Mouse (Mus musculus): Measurements from ENCODE around the gene Ccdc88a.

Ccdc88a gene

GRCm38 (mm10) chr11:29373396-29374273, at the start of gene Ccdc88a:
Gene Ccdc88a, plus strand, starts transcription at chr11:29373658.
- in situ Hi-C loops (cut with MboI, MseI): no loop called here

- in situ Hi-C loops (cut with MboI, MseI): no loop called here
These were observed 38.0 kb upstream of the Ccdc88a start for GRCm38 (mm10) chr11:29335505-29335904.

GRCm38 (mm10) chr11:29341259-29341658, 32.2 kb upstream of the Ccdc88a start:
- in situ Hi-C loops (cut with MboI, MseI): no loop called here

GRCm38 (mm10) chr11:29344891-29345657, 28.4 kb upstream of the Ccdc88a start:
- in situ Hi-C loops (cut with MboI, MseI): no loop called here

GRCm38 (mm10) chr11:29345673-29346286, 27.7 kb upstream of the Ccdc88a start:
- in situ Hi-C loops (cut with MboI, MseI): no loop called here

- in situ Hi-C loops (cut with MboI, MseI): no loop called here
These were observed 22.6 kb upstream of the Ccdc88a start for GRCm38 (mm10) chr11:29350891-29351290.

- in situ Hi-C loops (cut with MboI, MseI): no loop called here
These were observed 21.2 kb upstream of the Ccdc88a start for GRCm38 (mm10) chr11:29352214-29352613.

- in situ Hi-C loops (cut with MboI, MseI): no loop called here
These were observed 5.3 kb upstream of the Ccdc88a start for GRCm38 (mm10) chr11:29368161-29368560.

- in situ Hi-C loops (cut with MboI, MseI): no loop called here
These were observed 435 bp upstream of the Ccdc88a start for GRCm38 (mm10) chr11:29373050-29373395.

- in situ Hi-C loops (cut with MboI, MseI): no loop called here
These were observed 807 bp downstream of the Ccdc88a start for GRCm38 (mm10) chr11:29374274-29374656.

GRCm38 (mm10) chr11:29376635-29377034, 3.2 kb downstream of the Ccdc88a start:
- in situ Hi-C loops (cut with MboI, MseI): no loop called here

GRCm38 (mm10) chr11:29378751-29379150, 5.3 kb downstream of the Ccdc88a start:
- in situ Hi-C loops (cut with MboI, MseI): no loop called here

- in situ Hi-C loops (cut with MboI, MseI): no loop called here
These were observed 10.0 kb downstream of the Ccdc88a start for GRCm38 (mm10) chr11:29383493-29383892.

GRCm38 (mm10) chr11:29384001-29384400, 10.5 kb downstream of the Ccdc88a start:
- in situ Hi-C loops (cut with MboI, MseI): no loop called here

- in situ Hi-C loops (cut with MboI, MseI): no loop called here
These were observed 11.2 kb downstream of the Ccdc88a start for GRCm38 (mm10) chr11:29384617-29385016.

- in situ Hi-C loops (cut with MboI, MseI): no loop called here
These were observed 16.5 kb downstream of the Ccdc88a start for GRCm38 (mm10) chr11:29389913-29390312.

GRCm38 (mm10) chr11:29395135-29395746, 21.8 kb downstream of the Ccdc88a start:
- in situ Hi-C loops (cut with MboI, MseI): no loop called here

- in situ Hi-C loops (cut with MboI, MseI): no loop called here
These were observed 26.9 kb downstream of the Ccdc88a start for GRCm38 (mm10) chr11:29400374-29400773.

- in situ Hi-C loops (cut with MboI, MseI): no loop called here
These were observed 32.8 kb downstream of the Ccdc88a start for GRCm38 (mm10) chr11:29406292-29406691.

- in situ Hi-C loops (cut with MboI, MseI): loop anchor here (10.0 kb wide), 1 partner anchor 1299 kb away; no protein-coding TSS in a partner anchor
These were observed 50.0 kb downstream of the Ccdc88a start for GRCm38 (mm10) chr11:29423496-29423895.

GRCm38 (mm10) chr11:29428774-29429173, 55.3 kb downstream of the Ccdc88a start:
- in situ Hi-C loops (cut with MboI, MseI): loop anchor here (10.0 kb wide), 1 partner anchor 1304 kb away; no protein-coding TSS in a partner anchor

GRCm38 (mm10) chr11:29431011-29431410, 57.6 kb downstream of the Ccdc88a start:
- in situ Hi-C loops (cut with MboI, MseI): no loop called here
